Mouse (Mus musculus) adrenal gland, postnatal 25 days (tissue): ENCODE measurements around the gene Prl2c2. TPM values are rescaled to one million over a fixed set of nuclear protein-coding genes. Genes with fewer than 3 reads are reported as not detected.
"Not testable (repeated sequence)": the region's sequence is repeated elsewhere in the genome, so short reads cannot be mapped to it uniquely, and the experiment has no call there.

Experiments
- DNase-seq: peaks from one replicate; pipeline ENCODE4 v3.0.0; 2021; ENCODE audit warnings: mixed read lengths
- long read RNA-seq: library from polyadenylated mRNA; stranded (forward); transcript quantifications from one replicate; pipeline ENCODE4 v2.0.0, GENCODE M21; 2021
- total RNA-seq: library from RNA; stranded (reverse); gene quantifications from 2 replicates; pipeline ENCODE4 v1.2.3, GENCODE M21; 2021

The Prl2c2 gene
- total RNA-seq = not detected in 2 replicates
- long read RNA-seq = 0 reads

DNA sequence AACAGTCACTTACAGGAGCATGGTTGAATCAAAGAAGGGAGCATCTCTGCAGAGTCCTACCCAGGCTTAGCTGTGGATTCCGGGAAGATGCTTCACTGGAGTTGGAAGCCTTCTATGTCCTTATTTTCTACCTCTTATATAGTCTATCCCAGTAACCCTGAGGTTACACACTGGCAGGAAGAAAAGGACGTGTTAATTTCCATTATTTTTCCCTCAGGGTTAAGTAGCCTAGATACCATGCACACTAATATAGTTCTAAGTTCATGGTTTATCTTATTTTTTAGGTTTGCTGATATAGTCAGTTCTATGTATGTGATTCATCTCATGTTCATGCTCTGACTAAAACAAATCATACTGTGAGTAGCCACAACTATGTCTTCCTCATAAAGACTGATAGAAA, at the start of gene Prl2c2:
Gene Prl2c2 (minus strand): TSS at position 101 of the 400 bp plus-strand sequence.
- DNase-seq = not testable (repeated sequence)

DNA sequence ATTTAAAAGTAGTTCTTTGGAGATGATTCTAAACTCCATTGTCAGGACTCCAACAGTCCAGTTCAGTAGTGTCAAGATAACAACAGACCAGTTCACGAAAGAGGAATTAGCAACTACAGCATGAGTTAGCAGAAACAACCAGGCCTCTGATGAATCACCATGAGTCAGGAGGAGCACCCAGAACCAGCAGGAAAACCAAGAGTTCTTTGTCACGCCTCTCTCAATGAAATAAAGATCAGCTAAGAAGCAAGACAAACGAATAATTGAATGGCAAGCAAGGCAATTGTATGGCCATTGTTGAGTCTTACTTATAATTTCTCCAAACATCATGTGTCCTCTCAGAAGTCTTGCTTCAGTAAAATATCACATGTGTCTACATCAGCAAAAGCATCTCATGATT, 20.7 kb upstream of the Prl2c2 start:
- not testable (repeated sequence) for DNase-seq

DNA sequence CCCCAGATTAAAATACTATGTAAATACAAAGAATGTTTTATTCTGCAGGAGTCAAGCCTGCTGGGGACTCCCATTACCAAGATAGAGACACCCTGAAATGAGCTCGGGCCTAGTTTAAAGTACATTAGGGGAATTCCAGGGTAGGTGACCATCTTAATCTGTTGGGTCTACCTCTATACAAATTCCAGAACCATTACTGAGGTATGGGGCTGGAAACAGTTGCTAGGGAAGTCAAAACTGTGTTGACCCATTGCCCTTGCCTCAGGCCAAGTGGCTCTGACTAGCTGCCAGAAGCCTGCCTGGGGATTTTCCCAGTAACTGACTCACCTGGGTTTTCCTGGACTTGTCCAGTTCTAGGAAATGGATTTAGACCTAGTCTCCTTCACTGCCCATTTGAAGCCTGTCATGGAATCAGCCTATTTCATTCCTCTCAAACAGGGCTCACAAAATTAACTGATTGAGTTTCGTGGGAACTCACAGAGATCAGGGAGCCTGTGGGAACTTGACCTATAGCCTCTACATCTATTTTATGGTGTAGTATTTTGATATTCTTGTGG, 8.9 kb upstream of the Prl2c2 start:
- DNase-seq = not testable (repeated sequence)

Other genes with a start within 250 kb of the Prl2c2 start
- not detected in 2 replicates for gene Prl2c3, start 205.3 kb downstream of the Prl2c2 start, total RNA-seq
- not detected in 2 replicates for gene Prl2c5, start 177.3 kb upstream of the Prl2c2 start, total RNA-seq